In the genomic region with DNA sequence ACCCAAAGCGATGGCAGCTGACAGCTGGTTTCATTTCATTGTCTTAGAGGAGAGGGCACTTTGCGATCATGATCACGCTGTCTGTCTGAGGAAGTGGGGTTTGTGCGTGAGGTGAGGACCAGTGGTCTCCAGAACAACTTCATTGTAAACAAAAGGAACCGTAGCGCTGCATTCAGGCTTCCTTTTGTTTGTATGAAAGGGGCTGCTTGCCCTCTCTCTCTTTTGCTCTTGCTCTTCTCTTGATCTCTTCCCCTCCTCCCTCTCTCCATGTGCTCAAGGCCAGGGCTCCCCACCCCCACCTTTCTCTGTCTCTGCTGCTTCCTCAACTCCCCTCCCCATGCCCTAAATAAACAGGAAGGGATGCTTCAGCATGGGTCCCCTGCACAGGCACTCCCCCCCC, we compare ENCODE assay signal across 9 mouse cellular contexts. TPM values are rescaled to one million over a fixed set of nuclear protein-coding genes. Genes with fewer than 3 reads are reported as not detected.
DNase-seq lines count a peak whose midpoint lies in the region; ATAC-seq and TF ChIP-seq lines count a peak whose summit lies in the region.
"Had no signal": no experiment of that assay in that cellular context is flagged by ENCODE, and none has a peak within 500 bp of the region (broad histone marks: within the 10 kb centered on the region; RNA-seq: fewer than 3 reads in every experiment).

No protein-coding gene starts in this region.

- H3K4me2 ChIP-seq in hindbrain, embryonic 14.5 days (replicated peaks), result peak overlapping the region; percentile 33
- H3K4me2 ChIP-seq in midbrain, embryonic 12.5 days (replicated peaks), result peak overlapping the region; percentile 39

- no peak overlapping the region for H3K27ac ChIP-seq in spleen, adult 2 months (ENCODE audit: insufficient read depth, low read length)
- H3K27ac ChIP-seq in hindbrain, embryonic 14.5 days, result no peak overlapping the region
- no peak overlapping the region for H3K27ac ChIP-seq in midbrain, embryonic 12.5 days (replicated peaks)
- H3K27ac ChIP-seq: limb, embryonic 13.5 days had no signal

- no peaks in the 10 kb centered on the region for H3K27me3 ChIP-seq in spleen, adult 2 months (ENCODE audit: control insufficient read depth, insufficient read depth, low read length)
- no peaks in the 10 kb centered on the region for H3K27me3 ChIP-seq in hindbrain, embryonic 14.5 days (ENCODE audit: control insufficient read depth, insufficient read depth, low read length)
- H3K27me3 ChIP-seq in midbrain, embryonic 12.5 days, result peaks cover 13% of the 10 kb centered on the region
- H3K27me3 ChIP-seq: limb, embryonic 13.5 days had no signal

- ATAC-seq in hindbrain, embryonic 14.5 days (ENCODE audit: low FRiP score), result no peak
- peak; percentile 65 for ATAC-seq in midbrain, embryonic 12.5 days (ENCODE audit: low FRiP score, low read depth)

- peaks cover 4% of the 10 kb centered on the region; the same call in 1 of the 2 replicates for H3K4me1 ChIP-seq in spleen, adult 2 months (ENCODE audit: control insufficient read depth, insufficient read depth, insufficient read length)
- H3K4me1 ChIP-seq in hindbrain, embryonic 14.5 days (replicated peaks; ENCODE audit: control insufficient read depth, insufficient read depth, low read length), result peaks cover 9% of the 10 kb centered on the region
- H3K4me1 ChIP-seq in midbrain, embryonic 12.5 days, result peaks cover 35% of the 10 kb centered on the region

- 15% methylated on average over 6 of the region's 6 CpGs for WGBS in spleen, adult 2 months
- 2% methylated on average over 6 of the region's 6 CpGs for WGBS in hindbrain, embryonic 14.5 days
- 6% methylated on average over 6 of the region's 6 CpGs for WGBS in midbrain, embryonic 12.5 days

- no peak overlapping the region for H3K9ac ChIP-seq in hindbrain, embryonic 14.5 days
- 0 out of 2 replicates have a peak overlapping the region, but pooled peaks have one; percentile 2 for H3K9ac ChIP-seq in midbrain, embryonic 12.5 days (replicated peaks)
- H3K9ac ChIP-seq: limb, embryonic 13.5 days had no signal

- H3K9me3 ChIP-seq in hindbrain, embryonic 14.5 days (ENCODE audit: control insufficient read depth, low read length), result no peaks in the 10 kb centered on the region
- H3K9me3 ChIP-seq in midbrain, embryonic 12.5 days, result no peaks in the 10 kb centered on the region
- H3K9me3 ChIP-seq: limb, embryonic 13.5 days had no signal

- H3K4me3 ChIP-seq in spleen, adult 2 months (ENCODE audit: extremely low read depth, insufficient read depth, insufficient read length), result peak overlapping the region; percentile 3; the same call in 1 of the 2 replicates
- no peak overlapping the region for H3K4me3 ChIP-seq in hindbrain, embryonic 14.5 days (replicated peaks; ENCODE audit: low read length)
- no peak overlapping the region for H3K4me3 ChIP-seq in midbrain, embryonic 12.5 days
- H3K4me3 ChIP-seq: limb, embryonic 13.5 days had no signal

- no peak for TF ChIP-seq CTCF in spleen, adult 2 months (IDR thresholded peaks at IDR 0.05; ENCODE audit: extremely low read depth, insufficient read depth, insufficient read length, insufficient replicate concordance)

- DNase-seq in spleen, adult 2 months (ENCODE audit: low read depth in 1 of 2, low spot score in 2 of 2), result no peak
- DNase-seq in spleen, adult 18-20 months, result no peak
- DNase-seq in hindbrain, embryonic 14.5 days (ENCODE audit: low spot score), result no peak
- DNase-seq in ovary, postnatal 36 days (ENCODE audit: low spot score), result no peak
- no peak for DNase-seq in ovary, postnatal 14 days (ENCODE audit: low spot score)
- no peak for DNase-seq in cerebellum, adult 11-12 months
- DNase-seq in layer of hippocampus, adult 9-10 months (ENCODE audit: low spot score), result no peak

- H3K36me3 ChIP-seq in spleen, adult 2 months (ENCODE audit: control insufficient read depth, insufficient read depth, low read length), result no peaks in the 10 kb centered on the region
- no peaks in the 10 kb centered on the region for H3K36me3 ChIP-seq in hindbrain, embryonic 14.5 days (replicated peaks; ENCODE audit: control insufficient read depth, insufficient read depth)
- H3K36me3 ChIP-seq in midbrain, embryonic 12.5 days, result no peaks in the 10 kb centered on the region
- H3K36me3 ChIP-seq: limb, embryonic 13.5 days had no signal

- no peak for TF ChIP-seq POLR2A in spleen, adult 2 months (IDR thresholded peaks at IDR 0.05; ENCODE audit: low read depth, low read length)

RNA-seq across cellular contexts. Expression of a gene that starts 51.0 kb away (rescaled TPM):
- 10.4 and 12.7 TPM in 2 replicates for polyA plus RNA-seq in spleen, adult 2 months (2012; rRNA removed)
- polyA plus RNA-seq in hindbrain, embryonic 14.5 days (2014; fragmentation: Nextera tagmentation; extraction: Ambion mirVana), result 178 and 185 TPM in 2 replicates
- polyA plus RNA-seq in midbrain, embryonic 12.5 days (2016; fragmentation: Nextera tagmentation; extraction: Ambion mirVana), result 312 and 318 TPM in 2 replicates

Comparison
In these comparisons a context has a peak if more than half of its experiments do, and no peak if none do; other contexts are left out.
1. RNA of a gene that starts 51.0 kb away (polyA plus RNA-seq): 312 to 318 TPM in midbrain, embryonic 12.5 days and 178 to 185 TPM in hindbrain, embryonic 14.5 days; 10.4 to 12.7 TPM in spleen, adult 2 months; every median in the first group is over 10 times any median in the second.